Mouse (Mus musculus): ENCODE measurements around the gene Msh4. TPM values are rescaled to one million over a fixed set of nuclear protein-coding genes. Genes with fewer than 3 reads are reported as not detected.

The Msh4 gene
- total and polyA plus RNA-seq, 3 experiments: 0.14 to 0.42 (median 0.16) TPM

GRCm38 (mm10) chr3:153844757-153845156, 61.2 kb downstream of the Msh4 start:
- Histone ChIP-seq H3K4me1 (ENCODE audit: control insufficient read depth in 1 of 2, insufficient read depth in 2 of 2) (peaks cover 3 to 12% of the 10 kb centered on the region in 2 experiments; a peak in 2 of 4 replicates), H3K4me3 (replicated peaks in 1 of 3; ENCODE audit: low read depth in 2 of 3, low read length in 2 of 3, poor library complexity in 1 of 3) (no peak overlapping the region), H3K9ac (ENCODE audit: insufficient read depth, low read depth) (no peak overlapping the region), H3K79me2 (replicated peaks; ENCODE audit: control insufficient read depth, extremely low read depth, insufficient read depth, poor library complexity, severe bottlenecking) (no peaks in the 10 kb centered on the region), H3K27ac (ENCODE audit: insufficient read depth, low read depth) (no peak overlapping the region), H3K36me3 (replicated peaks in 1 of 2; ENCODE audit: control insufficient read depth in 1 of 2, insufficient read depth in 1 of 2, low read length in 1 of 2) (no peaks in the 10 kb centered on the region), H3K4me2 (ENCODE audit: insufficient read depth, low read depth, poor library complexity, severe bottlenecking) (no peak overlapping the region), H3K27me3 (replicated peaks) (no peaks in the 10 kb centered on the region), H3K9me3 (replicated peaks; ENCODE audit: low read length) (no peaks in the 10 kb centered on the region)
- dilution Hi-C loops (cut with MboI; ENCODE audit: extremely low pct_ligation_motif_present, extremely low pct_unique_long_range_greater_than_20kb, low sequenced_read_pairs): no loop called here
- no peak for DNase-seq (ENCODE audit: extremely low read depth)
- in situ Hi-C loops (cut with MboI; ENCODE audit: low pct_ligation_motif_present, low pct_unique_long_range_greater_than_20kb, low sequenced_read_pairs): no loop called here
- TF ChIP-seq GABPA (IDR thresholded peaks at IDR 0.05; ENCODE audit: insufficient replicate concordance, low read depth, low read length) (no peak), ETS1 (conservative IDR thresholded peaks at IDR 0.05; ENCODE audit: low read depth, low read length) (no peak), CHD1 (IDR thresholded peaks at IDR 0.05; ENCODE audit: low read depth, low read length) (no peak), POLR2A (IDR thresholded peaks at IDR 0.05; ENCODE audit: low read depth, low read length) (no peak), NELFE (IDR thresholded peaks at IDR 0.05; ENCODE audit: low read depth, low read length) (no peak), IRF4 (IDR thresholded peaks at IDR 0.05; ENCODE audit: low read depth, low read length) (no peak), SMC3 (IDR thresholded peaks at IDR 0.05; ENCODE audit: low read depth, low read length) (no peak), MYC (IDR thresholded peaks at IDR 0.05; ENCODE audit: low read depth, low read length) (no peak), TBP (conservative IDR thresholded peaks at IDR 0.05; ENCODE audit: low read depth, low read length) (no peak), MAZ (IDR thresholded peaks at IDR 0.05; ENCODE audit: low read depth, low read length) (no peak), SIN3A (IDR thresholded peaks at IDR 0.05; ENCODE audit: low read length) (no peak), BHLHE40 (IDR thresholded peaks at IDR 0.05; ENCODE audit: low read depth, low read length) (no peak), RAD21 (IDR thresholded peaks at IDR 0.05; ENCODE audit: low read depth, low read length) (no peak), MAX (IDR thresholded peaks at IDR 0.05; ENCODE audit: low read length) (no peak), MEF2A (IDR thresholded peaks at IDR 0.05; ENCODE audit: borderline replicate concordance, low read depth, low read length) (no peak), CHD2 (IDR thresholded peaks at IDR 0.05; ENCODE audit: low read length) (no peak), JUN (IDR thresholded peaks at IDR 0.05; ENCODE audit: insufficient read depth, low read depth, low read length) (no peak), MAFK (IDR thresholded peaks at IDR 0.05; ENCODE audit: insufficient replicate concordance, low read length) (no peak)

- Histone ChIP-seq H3K4me1 (ENCODE audit: control insufficient read depth in 1 of 2, insufficient read depth in 2 of 2) (peaks cover 0 to 4% of the 10 kb centered on the region in 2 experiments; a peak in 2 of 4 replicates), H3K79me2 (replicated peaks; ENCODE audit: control insufficient read depth, extremely low read depth, insufficient read depth, poor library complexity, severe bottlenecking) (no peaks in the 10 kb centered on the region), H3K27me3 (replicated peaks) (no peaks in the 10 kb centered on the region), H3K27ac (ENCODE audit: insufficient read depth, low read depth) (no peak within 1 kb of the TSS), H3K4me2 (ENCODE audit: insufficient read depth, low read depth, poor library complexity, severe bottlenecking) (no peak within 1 kb of the TSS), H3K9me3 (replicated peaks; ENCODE audit: low read length) (no peaks in the 10 kb centered on the region), H3K9ac (ENCODE audit: insufficient read depth, low read depth) (no peak within 1 kb of the TSS), H3K36me3 (replicated peaks in 1 of 2; ENCODE audit: control insufficient read depth in 1 of 2, insufficient read depth in 1 of 2, low read length in 1 of 2) (no peaks in the 10 kb centered on the region), H3K4me3 (replicated peaks in 1 of 3; ENCODE audit: low read depth in 2 of 3, low read length in 2 of 3, poor library complexity in 1 of 3) (no peak within 1 kb of the TSS)
- no peak for DNase-seq (ENCODE audit: extremely low read depth)
- in situ Hi-C loops (cut with MboI; ENCODE audit: low pct_ligation_motif_present, low pct_unique_long_range_greater_than_20kb, low sequenced_read_pairs) (no loop called here), dilution Hi-C loops (cut with MboI; ENCODE audit: extremely low pct_ligation_motif_present, extremely low pct_unique_long_range_greater_than_20kb, low sequenced_read_pairs) (no loop called here)
- TF ChIP-seq RAD21 (IDR thresholded peaks at IDR 0.05; ENCODE audit: low read depth, low read length) (no peak), POLR2AphosphoS2 (IDR thresholded peaks at IDR 0.05; ENCODE audit: low read depth, low read length) (no peak), POLR2A (IDR thresholded peaks at IDR 0.05; ENCODE audit: low read depth, low read length) (no peak), IRF4 (IDR thresholded peaks at IDR 0.05; ENCODE audit: low read depth, low read length) (no peak), MYC (IDR thresholded peaks at IDR 0.05; ENCODE audit: low read depth, low read length) (no peak), ZMIZ1 (IDR thresholded peaks at IDR 0.05; ENCODE audit: low read depth, low read length) (no peak), ELF1 (IDR thresholded peaks at IDR 0.05; ENCODE audit: low read depth, low read length) (no peak), USF1 (IDR thresholded peaks at IDR 0.05; ENCODE audit: low read depth, low read length) (no peak), HCFC1 (IDR thresholded peaks at IDR 0.05; ENCODE audit: low read depth, low read length) (no peak), BHLHE40 (IDR thresholded peaks at IDR 0.05; ENCODE audit: low read depth, low read length) (no peak), MAZ (IDR thresholded peaks at IDR 0.05; ENCODE audit: low read depth, low read length) (no peak), USF2 (conservative IDR thresholded peaks at IDR 0.05; ENCODE audit: low read depth, low read length) (no peak), MAX (IDR thresholded peaks at IDR 0.05; ENCODE audit: low read length) (no peak), EP300 (IDR thresholded peaks at IDR 0.05; ENCODE audit: low read length) (no peak)
Observed at GRCm38 (mm10) chr3:153844030-153844429, 61.9 kb downstream of the Msh4 start, which contains the start of gene Asb17. Gene Asb17, plus strand, starts transcription at chr3:153844209.
